Mouse (Mus musculus): ENCODE measurements around the gene Cpsf4.
"Not testable (repeated sequence)": the region's sequence is repeated elsewhere in the genome, so short reads cannot be mapped to it uniquely, and the experiment has no call there.

Cpsf4 gene

DNA sequence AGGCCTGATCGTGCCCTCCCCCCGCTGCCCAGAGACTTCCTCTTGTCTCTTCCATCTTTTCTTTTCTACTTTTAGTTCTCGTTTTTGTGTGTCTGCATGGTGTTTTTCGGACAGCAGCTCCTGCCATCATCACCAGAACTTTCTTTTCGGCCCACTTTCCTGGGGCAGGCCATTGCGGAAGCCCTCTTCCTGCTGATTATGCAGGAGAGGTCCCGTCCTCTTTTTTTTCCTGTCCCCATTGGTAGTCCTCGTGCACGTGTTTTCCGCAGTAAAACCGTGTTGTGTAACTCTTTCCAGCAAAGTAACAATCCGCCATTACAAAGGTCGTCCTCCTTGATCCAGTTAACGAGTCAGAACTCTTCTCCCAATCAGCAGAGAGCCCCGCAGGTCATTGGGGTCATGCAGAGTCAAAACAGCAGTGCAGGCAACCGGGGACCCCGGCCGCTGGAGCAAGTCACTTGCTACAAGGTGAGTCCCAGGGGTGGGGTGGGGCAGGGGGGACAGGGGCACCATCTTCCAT, 11.5 kb downstream of the Cpsf4 start:
- in situ Hi-C loops (cut with MboI): no loop called here

DNA sequence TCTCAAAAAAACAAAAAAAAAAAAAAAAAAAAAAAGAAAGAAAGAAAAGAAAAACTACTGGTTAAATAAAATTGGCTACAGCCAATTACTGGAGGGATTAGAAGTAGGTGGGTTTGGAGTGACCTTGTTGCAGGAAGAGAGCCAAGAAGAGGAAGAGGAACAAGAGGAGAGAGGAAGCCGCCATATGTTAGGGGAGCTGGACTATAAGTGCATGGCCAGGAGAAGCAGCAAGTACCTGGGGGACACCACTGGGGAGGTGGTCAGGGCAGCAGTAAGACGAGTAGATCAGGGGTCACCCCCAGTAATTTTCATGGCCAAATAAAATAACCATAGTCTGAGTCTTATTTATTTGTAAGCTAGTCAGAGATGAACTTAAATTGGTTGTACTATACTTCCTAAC, 18.2 kb downstream of the Cpsf4 start:
- in situ Hi-C loops (cut with MboI): no loop called here

- in situ Hi-C loops (cut with MboI): no loop called here
These were observed 22.4 kb downstream of the Cpsf4 start for GRCm38 (mm10) chr5:145189416-145189815.

DNA sequence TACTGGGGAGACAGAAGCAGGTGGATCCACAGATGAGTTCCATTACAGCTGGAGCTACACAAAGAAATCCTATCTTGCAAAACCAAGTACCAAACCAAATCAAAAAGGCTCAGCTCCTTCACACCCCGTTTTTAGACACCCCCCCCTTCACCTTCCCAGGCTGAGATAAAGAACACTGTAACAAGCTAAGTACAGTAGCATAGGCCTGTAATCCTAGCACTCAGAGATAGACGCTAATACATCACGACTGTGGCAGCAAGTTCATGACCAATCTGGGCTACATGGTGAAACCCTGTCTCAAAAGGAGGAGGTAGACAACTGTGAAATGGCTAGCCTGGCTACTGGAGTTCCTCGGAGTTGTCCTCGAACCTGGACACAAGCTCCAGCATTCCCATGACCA, 23.4 kb downstream of the Cpsf4 start:
- in situ Hi-C loops (cut with MboI): no loop called here

GRCm38 (mm10) chr5:145190875-145191798, 24.1 kb downstream of the Cpsf4 start:
- in situ Hi-C loops (cut with MboI): no loop called here

GRCm38 (mm10) chr5:145191962-145192361, 24.9 kb downstream of the Cpsf4 start, which contains the start of gene Atp5j2:
TSS of gene Atp5j2 (minus strand) at chr5:145192062.
- in situ Hi-C loops (cut with MboI): no loop called here

- in situ Hi-C loops (cut with MboI): no loop called here
These were observed 33.4 kb downstream of the Cpsf4 start for GRCm38 (mm10) chr5:145200387-145200786.

DNA sequence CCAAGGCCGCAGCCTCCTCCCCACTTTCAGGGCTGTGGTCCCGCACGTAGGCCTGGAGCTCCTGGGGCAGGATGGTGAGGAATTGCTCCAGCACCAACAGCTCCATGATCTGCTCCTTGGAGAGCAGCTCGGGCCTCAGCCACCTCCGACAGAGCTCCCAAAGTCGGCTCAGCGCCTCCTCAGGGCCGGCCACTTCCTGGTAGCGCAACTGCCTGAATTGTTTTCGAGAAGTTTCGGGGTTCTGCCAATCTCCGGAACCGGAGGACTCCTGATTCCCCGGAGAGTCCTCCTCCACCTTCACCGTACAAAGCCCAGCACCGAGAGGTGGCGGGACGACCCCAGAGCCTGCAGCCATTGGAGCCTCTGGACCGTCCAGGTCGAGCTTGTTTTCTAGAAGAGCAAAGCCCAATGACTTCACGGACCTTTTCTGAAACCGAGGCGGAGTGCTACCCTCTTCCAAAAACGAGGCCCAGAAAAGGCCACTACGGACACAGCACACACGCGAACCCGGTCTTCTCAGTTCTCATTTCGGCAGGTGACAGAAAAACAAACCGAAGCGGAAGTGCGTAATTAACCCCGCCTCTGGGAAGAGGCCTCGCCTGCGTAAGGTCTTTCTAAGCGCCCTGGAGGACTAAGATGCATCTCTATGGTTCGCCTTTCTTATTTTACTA, 34.4 kb downstream of the Cpsf4 start, which contains the start of gene Zkscan14:
Gene Zkscan14, minus strand, starts transcription at position 548 of the 671 bp plus-strand sequence.
- in situ Hi-C loops (cut with MboI): no loop called here

- in situ Hi-C loops (cut with MboI): no loop called here
These were observed 35.4 kb downstream of the Cpsf4 start for GRCm38 (mm10) chr5:145202446-145202845.

DNA sequence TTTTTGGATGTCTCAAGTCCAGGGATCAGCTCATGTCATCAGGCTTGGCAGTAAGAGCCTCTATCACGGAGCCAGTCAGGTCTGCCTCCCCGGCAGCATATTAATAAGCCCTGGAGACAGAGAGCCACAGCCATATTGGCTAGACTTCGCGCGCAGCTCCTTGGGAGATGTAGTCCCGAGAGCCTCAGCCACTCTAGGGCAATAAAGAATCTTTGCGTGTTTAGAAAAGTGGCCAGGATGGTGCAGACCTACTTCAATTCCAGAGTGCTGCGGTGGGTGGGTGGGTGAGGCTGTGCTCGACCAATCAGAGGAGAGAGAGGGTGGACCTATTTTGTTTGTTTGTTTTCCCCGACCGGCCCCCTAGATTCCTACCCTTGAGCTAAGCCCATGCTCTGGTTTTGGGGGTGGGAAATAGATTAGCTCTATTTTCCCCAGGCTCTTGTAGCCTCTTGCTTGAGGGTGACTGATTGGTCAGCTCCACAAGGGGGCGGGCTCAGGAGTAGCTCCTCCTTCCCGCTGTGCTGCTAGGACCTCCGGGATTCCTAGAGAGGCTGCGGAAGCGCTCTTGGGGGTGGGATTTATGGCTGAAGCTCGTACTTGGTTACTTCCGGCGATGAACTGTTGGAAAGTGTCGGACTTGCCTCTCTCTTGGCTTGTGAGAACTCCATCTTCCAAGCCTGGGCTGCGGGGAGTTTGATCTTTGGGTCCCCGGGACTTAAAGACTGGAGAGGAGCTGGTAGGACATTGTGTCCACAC, 37.1 kb downstream of the Cpsf4 start, which contains the start of gene Zkscan5:
Gene Zkscan5, plus strand, starts transcription at position 627 of the 756 bp plus-strand sequence.
- in situ Hi-C loops (cut with MboI): no loop called here

GRCm38 (mm10) chr5:145205041-145205440, 38.0 kb downstream of the Cpsf4 start:
- in situ Hi-C loops (cut with MboI): no loop called here

DNA sequence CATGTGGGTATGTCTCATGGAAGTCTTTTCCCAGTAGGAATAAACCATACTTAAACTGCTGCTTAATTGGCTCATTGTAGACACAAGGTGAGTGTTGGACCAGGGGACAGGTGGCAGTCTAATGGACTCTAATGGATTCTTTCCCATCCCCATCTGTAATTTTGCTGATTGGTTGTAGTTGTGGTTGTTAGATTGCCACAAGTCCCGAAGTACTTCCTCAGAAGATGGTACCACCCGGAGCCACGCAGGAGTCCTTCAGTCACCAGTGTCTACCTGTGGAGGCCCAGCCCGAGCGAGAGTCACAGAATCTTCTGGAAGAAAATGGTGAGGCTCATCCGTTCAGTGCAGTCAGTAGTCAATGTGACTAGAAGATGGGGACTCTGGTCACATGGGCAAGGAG, 40.4 kb downstream of the Cpsf4 start:
- in situ Hi-C loops (cut with MboI): no loop called here

DNA sequence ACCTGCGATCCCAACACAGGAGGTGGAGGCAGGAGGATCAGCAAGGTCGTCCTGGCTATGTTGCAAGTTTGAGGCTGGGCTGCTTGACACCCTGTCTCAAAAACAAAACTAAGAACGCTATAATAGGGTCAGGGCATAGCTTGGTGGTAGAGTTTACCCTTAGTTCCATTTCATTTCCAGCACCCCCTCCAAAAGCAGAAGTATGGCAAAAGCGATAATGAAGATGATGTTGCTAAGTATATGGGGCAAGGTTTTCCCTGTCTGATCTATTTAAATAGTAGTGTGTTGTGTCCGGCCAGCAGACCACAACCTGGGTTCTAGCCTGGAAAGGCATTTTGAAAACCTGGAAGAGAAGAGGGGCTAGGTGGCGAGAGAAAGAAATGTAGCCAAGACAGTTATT, 40.9 kb downstream of the Cpsf4 start:
- in situ Hi-C loops (cut with MboI): no loop called here

DNA sequence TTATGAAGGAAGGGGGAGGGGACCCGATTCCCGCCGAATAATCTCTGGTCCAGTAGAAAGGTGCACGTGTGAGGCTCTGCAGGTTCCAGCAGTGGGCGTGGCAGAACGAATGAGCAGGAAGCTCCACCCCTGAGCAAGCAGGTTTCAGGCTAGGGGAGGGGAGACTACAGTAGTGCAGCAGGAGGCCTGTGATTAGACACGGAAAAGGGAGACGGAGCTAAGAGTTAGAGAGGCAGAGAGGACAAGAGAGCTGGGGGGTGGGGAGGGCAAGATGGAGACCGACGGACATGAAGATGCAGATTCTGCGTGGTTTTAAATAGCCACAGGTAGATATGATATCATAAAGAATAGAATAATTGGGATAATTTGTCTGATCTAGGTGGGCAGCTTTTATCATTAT, 41.4 kb downstream of the Cpsf4 start:
- in situ Hi-C loops (cut with MboI): not testable (repeated sequence)

- in situ Hi-C loops (cut with MboI): no loop called here
These were observed 44.3 kb downstream of the Cpsf4 start for GRCm38 (mm10) chr5:145211340-145211739.

- in situ Hi-C loops (cut with MboI): no loop called here
These were observed 45.2 kb downstream of the Cpsf4 start for GRCm38 (mm10) chr5:145212216-145212615.

DNA sequence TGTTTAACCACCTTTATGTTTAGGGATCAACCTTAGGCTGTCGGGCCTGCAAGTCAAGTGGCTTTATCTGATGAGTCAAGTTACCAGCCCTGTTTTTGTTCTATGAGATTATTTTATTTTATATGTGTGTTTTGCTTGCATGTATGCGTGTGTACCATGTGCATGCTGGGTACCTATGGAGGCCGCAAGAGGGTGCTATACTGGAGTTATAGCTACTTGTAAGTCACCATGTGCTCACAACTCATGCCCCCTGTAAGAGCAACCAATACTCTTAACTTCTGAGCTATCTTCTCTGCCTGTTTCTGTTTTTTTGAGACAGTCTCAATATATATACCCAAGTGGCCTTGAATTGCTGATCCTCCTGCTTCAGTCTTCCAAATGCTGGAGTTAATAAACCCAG, 46.5 kb downstream of the Cpsf4 start:
- in situ Hi-C loops (cut with MboI): no loop called here

GRCm38 (mm10) chr5:145214679-145215078, 47.7 kb downstream of the Cpsf4 start:
- in situ Hi-C loops (cut with MboI): no loop called here

DNA sequence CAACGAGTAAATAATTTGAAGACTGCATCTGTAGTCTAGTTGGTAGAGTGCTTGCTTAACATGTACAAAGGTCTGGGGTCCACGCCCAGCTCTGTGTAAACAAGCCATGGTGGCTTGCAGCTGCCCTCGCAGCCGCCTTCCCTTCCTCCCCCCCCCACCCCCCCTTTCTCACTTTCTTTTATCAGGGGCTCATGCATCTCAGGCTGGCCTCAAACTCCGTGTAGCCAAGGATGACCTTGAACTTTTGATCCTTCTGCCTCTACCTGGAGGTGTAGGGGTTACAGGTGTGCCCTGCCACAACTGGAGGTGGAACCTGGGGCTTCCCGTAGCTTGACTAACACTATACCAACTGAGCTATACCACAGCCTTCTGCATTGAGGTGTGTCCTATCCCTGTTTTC, 50.7 kb downstream of the Cpsf4 start:
- in situ Hi-C loops (cut with MboI): no loop called here

DNA sequence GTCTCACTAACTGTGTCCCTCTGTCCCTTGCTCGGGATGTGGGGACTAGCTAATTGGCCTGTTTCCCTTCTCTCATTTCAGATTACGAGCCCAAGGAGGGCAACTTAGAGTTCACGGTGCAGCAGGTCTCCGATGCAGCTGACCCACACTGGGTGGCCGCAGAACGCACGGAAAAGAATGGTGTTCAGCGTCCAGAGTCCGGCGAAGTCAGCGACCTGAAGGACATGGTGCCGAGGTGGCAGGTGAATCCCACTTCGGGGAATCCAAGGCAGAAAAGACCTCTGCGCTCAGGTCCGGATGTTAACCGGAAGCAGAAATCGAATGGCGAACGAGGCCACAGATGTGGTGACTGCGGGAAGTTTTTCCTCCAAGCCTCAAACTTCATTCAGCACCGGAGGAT, 51.2 kb downstream of the Cpsf4 start:
- in situ Hi-C loops (cut with MboI): no loop called here

GRCm38 (mm10) chr5:145218671-145219070, 51.7 kb downstream of the Cpsf4 start:
- in situ Hi-C loops (cut with MboI): no loop called here

GRCm38 (mm10) chr5:145219981-145220380, 53.0 kb downstream of the Cpsf4 start:
- in situ Hi-C loops (cut with MboI): no loop called here

Measured in mature B cell (primary cell).